Mouse (Mus musculus): ENCODE data around the gene Ampd2. TPM values are rescaled to one million over a fixed set of nuclear protein-coding genes. Genes with fewer than 3 reads are reported as not detected.

Ampd2 gene
- polyA plus RNA-seq, 3 experiments from 2014 or later: 15.6 to 26.4 (median 18.1) TPM

DNA sequence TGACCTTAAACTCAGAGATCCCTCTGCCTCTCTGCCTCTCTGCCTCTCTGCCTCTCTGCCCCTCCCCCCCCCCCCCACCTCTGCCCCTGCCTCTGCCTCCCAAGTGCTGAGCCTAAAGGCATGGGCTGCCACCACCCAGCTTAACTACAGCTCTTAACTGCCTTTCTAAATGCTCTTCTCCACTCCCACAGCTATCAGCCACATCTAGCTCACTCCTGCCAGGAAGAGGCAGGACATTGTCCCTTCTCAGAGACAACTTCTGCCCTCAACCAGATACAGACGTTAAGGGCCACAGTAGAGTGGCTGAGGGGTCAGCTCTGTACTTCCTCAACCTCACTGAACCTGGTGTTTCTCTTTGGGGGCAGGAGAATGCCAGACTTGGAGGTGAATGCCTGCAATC, 17.6 kb downstream of the Ampd2 start:
- ATAC-seq: no peak

DNA sequence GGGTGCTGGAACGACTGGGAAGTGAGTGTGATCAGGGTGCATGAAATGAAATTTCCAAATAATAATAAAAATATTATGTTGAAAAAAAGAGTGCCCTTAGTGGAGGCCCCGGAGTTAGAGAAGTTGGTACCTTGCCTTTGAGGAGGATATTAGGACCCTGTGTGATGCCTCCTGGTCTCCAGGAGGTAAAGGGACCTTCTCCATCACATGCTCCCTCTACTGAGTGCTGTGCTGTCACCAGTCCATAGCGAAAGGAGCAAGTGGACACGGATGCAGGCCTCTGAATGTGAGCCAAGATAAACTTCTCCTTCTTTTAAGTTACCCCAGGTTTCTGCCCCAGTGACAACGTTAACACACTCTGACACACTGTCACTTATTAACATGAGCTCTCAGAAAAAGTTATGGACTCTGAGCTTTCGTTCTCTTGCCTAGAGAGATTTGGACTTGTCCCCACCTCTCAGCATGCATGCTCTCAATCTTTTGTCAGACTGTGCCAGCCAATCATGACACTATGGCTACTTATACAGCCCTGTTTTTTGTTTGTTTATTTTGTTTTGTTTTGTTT, 19.0 kb downstream of the Ampd2 start:
- no peak for ATAC-seq

- no peak for ATAC-seq
Measured at GRCm38 (mm10) chr3:108065551-108065950, 20.9 kb downstream of the Ampd2 start.

DNA sequence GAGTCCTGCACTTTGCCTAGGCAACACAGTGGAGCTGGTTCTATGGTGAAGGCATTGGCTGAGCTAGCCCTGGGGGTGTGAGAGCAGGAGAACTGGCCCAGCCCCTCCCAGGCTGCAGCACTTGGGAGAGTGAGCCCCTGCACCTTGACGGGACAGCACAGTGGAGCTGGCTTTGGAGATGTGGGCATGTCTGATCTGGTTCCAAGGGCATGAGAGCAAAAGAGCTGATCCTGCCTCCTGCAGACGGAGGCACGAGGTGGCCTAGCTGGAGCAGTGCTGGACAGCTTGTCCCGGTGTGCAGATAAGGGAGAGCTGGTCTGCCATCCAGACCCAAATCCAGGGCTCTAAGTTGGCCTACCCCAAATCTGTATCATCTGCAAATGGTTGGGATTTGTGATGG, 21.8 kb downstream of the Ampd2 start:
- ATAC-seq: no peak

DNA sequence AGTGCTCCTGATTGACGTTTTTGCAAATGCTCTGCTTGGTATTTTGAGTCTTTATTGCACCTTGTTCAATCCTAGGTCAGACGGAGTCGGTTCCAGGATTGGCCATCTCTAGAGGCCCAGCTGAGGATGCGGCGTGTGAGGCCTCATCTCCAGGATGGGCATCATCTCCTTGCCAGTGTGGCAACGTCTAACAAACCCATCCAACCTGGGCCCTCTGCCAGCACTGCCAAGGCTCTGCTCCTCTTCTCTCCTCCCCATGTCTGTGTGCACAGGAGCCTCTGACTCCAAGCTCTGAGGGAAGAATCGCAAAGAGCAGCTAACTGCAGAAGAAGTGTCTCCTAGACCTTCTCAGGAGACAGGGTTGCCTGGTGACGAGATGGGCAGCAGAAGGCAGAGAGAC, 23.8 kb downstream of the Ampd2 start:
- no peak for ATAC-seq

DNA sequence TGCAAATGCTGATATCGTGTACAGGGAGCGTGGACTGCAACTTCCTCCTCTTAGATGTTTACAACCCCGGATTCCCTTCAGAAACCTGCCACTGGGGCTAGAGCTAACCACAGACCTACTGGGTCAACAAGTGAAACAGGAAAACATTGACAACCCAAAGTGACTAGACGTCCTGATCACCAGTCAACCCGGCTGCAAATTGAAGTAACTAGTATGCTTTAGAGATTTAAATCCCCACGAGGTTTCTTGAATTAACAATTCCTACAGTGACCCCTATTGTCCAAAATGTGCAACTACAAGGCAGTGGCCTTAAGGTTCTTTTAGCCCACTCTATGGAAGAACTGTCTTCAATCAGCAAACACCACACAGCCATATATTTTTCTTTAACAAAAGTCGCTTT, 25.0 kb downstream of the Ampd2 start:
- ATAC-seq: peak; percentile 75

- ATAC-seq: no peak
Measured at GRCm38 (mm10) chr3:108050493-108050892, 36.0 kb downstream of the Ampd2 start.

- ATAC-seq: no peak
Measured at GRCm38 (mm10) chr3:108048306-108048705, 38.1 kb downstream of the Ampd2 start.

DNA sequence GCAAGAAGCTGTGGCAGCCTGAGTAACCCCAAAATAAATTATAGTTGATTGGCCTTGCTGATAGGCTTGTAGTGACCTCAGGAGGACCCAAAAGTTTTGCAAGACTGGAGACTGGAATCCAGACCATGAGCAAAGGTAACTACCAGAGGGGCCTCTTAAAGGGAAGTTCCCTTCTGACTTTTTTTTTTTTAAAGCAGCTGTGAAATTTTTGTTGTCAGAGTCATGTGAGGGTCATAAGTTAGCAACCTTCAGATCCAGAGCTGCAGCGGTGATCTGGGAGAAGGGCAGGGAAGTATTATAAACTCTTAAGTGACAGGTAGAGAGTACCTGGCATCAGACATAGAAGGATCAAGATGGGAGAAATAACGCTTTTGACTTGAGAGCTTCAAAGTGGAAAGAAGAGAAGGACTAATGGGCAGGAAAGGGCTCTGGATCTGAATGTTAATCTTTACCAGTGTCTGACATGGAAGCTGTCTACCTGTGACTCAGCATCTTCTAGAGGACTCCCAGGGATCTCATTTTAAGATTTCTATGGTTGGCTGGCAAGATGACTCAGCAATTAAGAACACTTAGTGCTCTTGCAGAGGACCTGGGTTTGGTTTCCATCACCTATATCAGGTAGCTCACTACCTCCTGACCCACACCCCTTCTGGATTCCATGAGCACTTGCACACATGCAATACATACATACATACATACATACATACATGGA, 39.4 kb downstream of the Ampd2 start:
- ATAC-seq: no peak

GRCm38 (mm10) chr3:108044394-108045140, 41.9 kb downstream of the Ampd2 start, which contains the start of gene Gstm4:
Gstm4 (minus strand) TSS chr3:108044894.
- ATAC-seq: peak; percentile 98

- ATAC-seq: no peak
Measured at GRCm38 (mm10) chr3:108033156-108033555, 53.3 kb downstream of the Ampd2 start.

- ATAC-seq: no peak
Measured at GRCm38 (mm10) chr3:108032113-108032512, 54.3 kb downstream of the Ampd2 start.

DNA sequence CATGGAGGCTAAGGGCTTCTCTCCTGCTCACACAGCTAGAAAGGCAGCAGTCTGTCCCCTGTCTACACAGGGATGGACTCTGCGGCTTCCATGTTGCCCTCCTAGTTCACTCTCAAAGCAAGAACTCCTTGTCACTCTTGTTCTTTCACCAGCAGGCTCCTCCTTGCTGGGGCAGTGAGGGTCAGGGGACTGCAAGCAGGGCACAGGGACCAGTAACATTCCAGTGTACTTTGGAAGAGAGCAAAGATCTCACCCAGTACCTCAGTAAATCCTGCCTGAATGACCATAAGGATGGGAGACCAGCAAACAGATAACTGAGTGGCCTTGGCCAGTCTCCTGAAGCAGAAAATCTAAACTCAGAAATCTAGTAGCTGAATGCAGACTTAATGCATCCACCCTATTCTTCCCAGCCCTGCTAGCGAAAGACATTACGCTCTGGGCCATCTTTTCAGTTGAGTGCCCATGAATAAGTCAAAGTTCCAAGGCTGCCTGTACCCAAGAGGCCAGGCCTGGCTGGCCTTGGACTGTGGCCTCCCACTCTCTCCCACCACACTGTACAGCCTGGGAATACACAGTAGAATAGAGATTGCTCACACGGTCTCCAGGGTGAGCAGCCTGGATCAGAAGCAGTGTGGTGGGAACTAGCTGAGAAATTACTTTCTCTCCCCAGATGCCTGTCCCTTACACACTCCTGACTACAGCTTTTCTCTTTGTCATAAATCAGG, 57.6 kb downstream of the Ampd2 start:
- no peak for ATAC-seq

DNA sequence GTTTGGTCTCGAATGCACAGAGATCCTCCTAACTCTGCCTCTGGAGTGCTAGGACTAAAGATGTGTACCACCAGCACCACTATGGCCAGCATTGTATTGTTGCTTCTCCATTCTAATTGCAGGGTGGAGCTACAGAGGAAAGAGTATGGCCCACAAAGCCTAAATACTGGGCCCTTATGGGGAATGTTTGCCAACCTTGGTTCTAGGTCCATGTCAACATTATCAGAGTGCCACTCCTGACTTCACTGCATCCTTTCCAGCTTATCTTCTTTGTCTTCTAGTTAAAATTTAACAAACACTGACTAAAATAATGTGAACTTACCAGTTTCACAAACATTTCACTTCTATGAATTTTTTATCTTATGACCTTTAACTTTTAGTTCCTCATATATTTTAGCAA, 59.9 kb downstream of the Ampd2 start:
- ATAC-seq: no peak

- ATAC-seq: no peak
Measured at GRCm38 (mm10) chr3:108026049-108026448, 60.4 kb downstream of the Ampd2 start.

GRCm38 (mm10) chr3:108025318-108025717, 61.1 kb downstream of the Ampd2 start:
- no peak for ATAC-seq

Other genes with a start within 250 kb of the Ampd2 start
- gene Eps8l3, start 209.4 kb downstream of the Ampd2 start, polyA plus RNA-seq (2017; shearing (Covaris generic)): not detected
- gene Gstm5, start 190.8 kb downstream of the Ampd2 start, polyA plus RNA-seq (2017; shearing (Covaris generic)): 1 to 10 TPM in 1 of 3 experiments, not detected in 2; 1.4 TPM
- 1 to 10 TPM in 1 of 3 experiments, not detected in 2; 1.5 TPM for gene Gstm7, start 154.8 kb downstream of the Ampd2 start, polyA plus RNA-seq (2017; shearing (Covaris generic))
- not detected for gene Gstm6, start 142.9 kb downstream of the Ampd2 start, polyA plus RNA-seq (2017; shearing (Covaris generic))
- not detected for gene Gstm3, start 117.4 kb downstream of the Ampd2 start, polyA plus RNA-seq (2017; shearing (Covaris generic))
- gene Gstm2, start 100.2 kb downstream of the Ampd2 start, polyA plus RNA-seq (2017; shearing (Covaris generic)): not detected
- 1 to 10 TPM; 1.1 to 2.7 (median 1.4) TPM for gene Gstm1, start 68.7 kb downstream of the Ampd2 start, polyA plus RNA-seq (2017; shearing (Covaris generic))
- 1 to 10 TPM; 3.1 to 5.5 (median 5.0) TPM for gene Gstm4, start 41.8 kb downstream of the Ampd2 start, polyA plus RNA-seq (2017; shearing (Covaris generic))
- gene Gnat2, start 6.1 kb upstream of the Ampd2 start, polyA plus RNA-seq (2017; shearing (Covaris generic)): not detected
- 100 to 1,000 TPM in 1 of 3 experiments, 10 to 100 TPM in 2; 90.7 to 140 (median 97.6) TPM for gene Gnai3, start 59.5 kb upstream of the Ampd2 start, polyA plus RNA-seq (2017; shearing (Covaris generic))
- not detected for gene Gpr61, start 68.2 kb upstream of the Ampd2 start, polyA plus RNA-seq (2017; shearing (Covaris generic))
- gene Amigo1, start 99.7 kb upstream of the Ampd2 start, polyA plus RNA-seq (2017; shearing (Covaris generic)): under 1 TPM; 0.33 to 0.53 (median 0.51) TPM
- 1 to 10 TPM; 6.6 to 7.3 (median 7.1) TPM for gene Cyb561d1, start 114.6 kb upstream of the Ampd2 start, polyA plus RNA-seq (2017; shearing (Covaris generic))
- gene Atxn7l2, start 124.3 kb upstream of the Ampd2 start, polyA plus RNA-seq (2017; shearing (Covaris generic)): 1 to 10 TPM; 4.7 to 5.9 (median 5.6) TPM
- gene Sypl2, start 140.0 kb upstream of the Ampd2 start, polyA plus RNA-seq (2017; shearing (Covaris generic)): not detected
- gene Psma5, start 170.3 kb upstream of the Ampd2 start, polyA plus RNA-seq (2017; shearing (Covaris generic)): 100 to 1,000 TPM; 167 to 264 (median 193) TPM
- not detected for gene Sort1, start 197.4 kb upstream of the Ampd2 start, polyA plus RNA-seq (2017; shearing (Covaris generic))